Mouse (Mus musculus): ENCODE measurements around the gene Ect2l. TPM values are rescaled to one million over a fixed set of nuclear protein-coding genes. Genes with fewer than 3 reads are reported as not detected.

The Ect2l gene
- polyA plus RNA-seq, 1 experiment from 2014 or later, result 1.3 TPM

DNA sequence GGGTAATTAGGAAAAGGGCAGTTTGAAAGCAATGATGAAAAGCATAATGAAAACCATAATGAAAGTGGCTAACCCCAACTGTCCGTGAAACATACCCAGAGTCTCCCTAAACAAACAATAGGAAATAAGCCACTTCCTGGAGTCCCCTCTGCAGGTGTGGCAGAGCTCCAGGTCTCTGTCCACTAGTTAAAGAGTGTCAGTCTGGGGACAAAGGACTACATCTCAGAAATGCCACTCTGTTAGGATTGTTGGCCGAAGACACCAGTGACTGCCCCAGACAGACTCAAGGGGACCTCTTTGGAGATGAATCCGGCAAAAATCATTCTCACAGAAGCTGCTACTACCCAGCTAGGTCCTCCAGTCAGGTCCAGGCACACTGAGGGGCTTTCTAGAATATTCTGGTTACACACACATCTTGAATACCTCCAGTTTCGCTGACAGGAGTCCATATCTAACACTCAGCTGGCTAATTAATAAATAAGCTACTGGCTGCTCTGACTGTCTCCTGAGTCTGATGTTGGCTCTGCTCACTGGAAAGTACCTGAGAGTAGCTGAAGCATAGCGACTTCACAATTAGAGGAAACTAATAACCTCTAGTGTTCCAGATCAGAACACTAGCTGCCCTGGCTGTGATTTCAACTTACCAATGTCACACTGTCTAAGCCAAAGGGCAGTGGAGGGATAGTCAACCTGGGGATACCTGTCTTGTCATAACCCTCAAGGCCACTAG is 12.2 kb downstream of the Ect2l start:
- Histone ChIP-seq H3K4me3 (ENCODE audit: low read depth, low read length) (no peak overlapping the region), H3K4me2 (ENCODE audit: low read depth, severe bottlenecking) (no peak overlapping the region), H3K9ac (ENCODE audit: low read length) (no peak overlapping the region), H3K4me1 (ENCODE audit: control insufficient read depth, insufficient read depth, low read length) (no peaks in the 10 kb centered on the region), H3K27ac (replicated peaks; ENCODE audit: low read depth, low read length) (no peak overlapping the region), H3K27me3 (ENCODE audit: control insufficient read depth, insufficient read depth, low read length) (no peaks in the 10 kb centered on the region), H3K9me3 (ENCODE audit: control insufficient read depth, low read length) (no peaks in the 10 kb centered on the region), H3K36me3 (ENCODE audit: control insufficient read depth, insufficient read depth, low read length) (no peaks in the 10 kb centered on the region)
- no peak for ATAC-seq (ENCODE audit: insufficient number of reproducible peaks, low FRiP score, low TSS enrichment, low read depth)
- no peak for DNase-seq (ENCODE audit: low spot score)
- 86% methylated on average over 5 of the region's 5 CpGs for WGBS

GRCm38 (mm10) chr10:18197206-18197979 is 13.3 kb downstream of the Ect2l start:
- H3K9me3 ChIP-seq (ENCODE audit: control insufficient read depth, low read length), result no peaks in the 10 kb centered on the region
- H3K27me3 ChIP-seq (ENCODE audit: control insufficient read depth, insufficient read depth, low read length), result no peaks in the 10 kb centered on the region
- WGBS, result 64% methylated on average over 14 of the region's 14 CpGs
- H3K36me3 ChIP-seq (ENCODE audit: control insufficient read depth, insufficient read depth, low read length), result no peaks in the 10 kb centered on the region
- DNase-seq (ENCODE audit: low spot score), result peak; percentile 84
- no peak overlapping the region for H3K4me3 ChIP-seq (ENCODE audit: low read depth, low read length)
- no peaks in the 10 kb centered on the region for H3K4me1 ChIP-seq (ENCODE audit: control insufficient read depth, insufficient read depth, low read length)
- no peak overlapping the region; the same call in 1 of the 2 replicates for H3K4me2 ChIP-seq (ENCODE audit: low read depth, severe bottlenecking)
- H3K9ac ChIP-seq (ENCODE audit: low read length), result no peak overlapping the region
- H3K27ac ChIP-seq (replicated peaks; ENCODE audit: low read depth, low read length), result no peak overlapping the region
- ATAC-seq (ENCODE audit: insufficient number of reproducible peaks, low FRiP score, low TSS enrichment, low read depth), result peak; percentile 62; the same call in 1 of the 2 replicates

- Histone ChIP-seq H3K9me3 (ENCODE audit: control insufficient read depth, low read length) (no peaks in the 10 kb centered on the region), H3K36me3 (ENCODE audit: control insufficient read depth, insufficient read depth, low read length) (no peaks in the 10 kb centered on the region), H3K4me1 (ENCODE audit: control insufficient read depth, insufficient read depth, low read length) (no peaks in the 10 kb centered on the region), H3K9ac (ENCODE audit: low read length) (no peak overlapping the region), H3K4me2 (ENCODE audit: low read depth, severe bottlenecking) (no peak overlapping the region), H3K4me3 (ENCODE audit: low read depth, low read length) (no peak overlapping the region), H3K27ac (replicated peaks; ENCODE audit: low read depth, low read length) (no peak overlapping the region; the same call in 1 of the 2 replicates), H3K27me3 (ENCODE audit: control insufficient read depth, insufficient read depth, low read length) (no peaks in the 10 kb centered on the region)
- WGBS, result 46% methylated on average over 14 of the region's 14 CpGs
- DNase-seq (ENCODE audit: low spot score) (peak; percentile 49), ATAC-seq (ENCODE audit: insufficient number of reproducible peaks, low FRiP score, low TSS enrichment, low read depth) (no peak)
Measured at GRCm38 (mm10) chr10:18194737-18195141, 16.0 kb downstream of the Ect2l start.

GRCm38 (mm10) chr10:18194156-18194555 is 16.5 kb downstream of the Ect2l start:
- H3K27ac ChIP-seq (replicated peaks; ENCODE audit: low read depth, low read length), result no peak overlapping the region
- no peak for DNase-seq (ENCODE audit: low spot score)
- H3K4me1 ChIP-seq (ENCODE audit: control insufficient read depth, insufficient read depth, low read length), result no peaks in the 10 kb centered on the region
- ATAC-seq (ENCODE audit: insufficient number of reproducible peaks, low FRiP score, low TSS enrichment, low read depth), result no peak
- WGBS, result 77% methylated on average over 11 of the region's 11 CpGs
- H3K9me3 ChIP-seq (ENCODE audit: control insufficient read depth, low read length), result no peaks in the 10 kb centered on the region
- H3K4me3 ChIP-seq (ENCODE audit: low read depth, low read length), result no peak overlapping the region
- H3K9ac ChIP-seq (ENCODE audit: low read length), result no peak overlapping the region
- H3K4me2 ChIP-seq (ENCODE audit: low read depth, severe bottlenecking), result no peak overlapping the region
- H3K27me3 ChIP-seq (ENCODE audit: control insufficient read depth, insufficient read depth, low read length), result no peaks in the 10 kb centered on the region
- H3K36me3 ChIP-seq (ENCODE audit: control insufficient read depth, insufficient read depth, low read length), result no peaks in the 10 kb centered on the region

DNA sequence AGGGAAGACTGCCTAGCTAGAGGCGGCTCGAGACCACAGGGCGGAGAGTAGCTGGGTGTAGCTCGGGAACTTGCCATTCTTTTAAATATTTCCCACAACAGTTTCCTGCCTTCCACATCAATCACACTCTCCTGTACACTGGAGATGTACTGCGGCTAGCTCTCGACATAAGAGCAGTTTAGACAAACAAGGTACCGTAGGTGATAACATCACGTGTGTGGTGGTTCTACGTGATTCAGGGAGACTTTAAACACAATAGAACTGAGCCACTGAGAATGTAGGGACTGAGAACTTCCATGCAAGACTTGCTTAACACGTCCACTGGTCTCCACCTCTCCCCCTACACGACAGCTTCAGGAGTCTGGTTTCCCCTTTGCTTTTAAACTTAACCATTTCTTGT is 17.5 kb downstream of the Ect2l start:
- Histone ChIP-seq H3K27ac (replicated peaks; ENCODE audit: low read depth, low read length) (no peak overlapping the region), H3K4me3 (ENCODE audit: low read depth, low read length) (no peak overlapping the region), H3K9me3 (ENCODE audit: control insufficient read depth, low read length) (no peaks in the 10 kb centered on the region), H3K27me3 (ENCODE audit: control insufficient read depth, insufficient read depth, low read length) (no peaks in the 10 kb centered on the region), H3K4me1 (ENCODE audit: control insufficient read depth, insufficient read depth, low read length) (no peaks in the 10 kb centered on the region), H3K36me3 (ENCODE audit: control insufficient read depth, insufficient read depth, low read length) (no peaks in the 10 kb centered on the region), H3K4me2 (ENCODE audit: low read depth, severe bottlenecking) (no peak overlapping the region), H3K9ac (ENCODE audit: low read length) (no peak overlapping the region)
- no peak for DNase-seq (ENCODE audit: low spot score)
- 77% methylated on average over 11 of the region's 11 CpGs for WGBS
- ATAC-seq (ENCODE audit: insufficient number of reproducible peaks, low FRiP score, low TSS enrichment, low read depth), result no peak

DNA sequence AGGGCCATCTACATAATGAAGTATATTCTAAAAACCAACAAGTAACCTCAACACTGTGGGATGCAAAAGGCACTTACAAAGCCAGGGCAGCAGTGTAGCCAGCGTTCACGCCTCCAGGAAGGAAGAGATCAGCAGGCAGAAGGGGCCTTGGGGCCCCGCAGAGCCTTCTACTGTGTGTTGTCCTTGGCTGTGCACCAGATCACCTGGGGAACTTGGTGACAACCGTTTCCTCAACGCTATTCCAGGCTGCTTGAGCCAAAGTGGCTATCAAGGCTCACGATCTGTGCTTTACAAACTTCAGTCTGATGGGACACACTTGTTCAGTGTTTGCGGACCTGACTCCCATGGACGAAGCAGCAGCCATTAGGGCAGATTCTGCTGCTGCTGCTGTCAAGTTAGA is 19.0 kb downstream of the Ect2l start:
- DNase-seq (ENCODE audit: low spot score), result no peak
- H3K4me2 ChIP-seq (ENCODE audit: low read depth, severe bottlenecking), result no peak overlapping the region
- 72% methylated on average over 8 of the region's 8 CpGs for WGBS
- no peak overlapping the region for H3K9ac ChIP-seq (ENCODE audit: low read length)
- H3K27me3 ChIP-seq (ENCODE audit: control insufficient read depth, insufficient read depth, low read length), result no peaks in the 10 kb centered on the region
- H3K9me3 ChIP-seq (ENCODE audit: control insufficient read depth, low read length), result no peaks in the 10 kb centered on the region
- no peak for ATAC-seq (ENCODE audit: insufficient number of reproducible peaks, low FRiP score, low TSS enrichment, low read depth)
- no peak overlapping the region for H3K27ac ChIP-seq (replicated peaks; ENCODE audit: low read depth, low read length)
- H3K4me1 ChIP-seq (ENCODE audit: control insufficient read depth, insufficient read depth, low read length), result no peaks in the 10 kb centered on the region
- H3K36me3 ChIP-seq (ENCODE audit: control insufficient read depth, insufficient read depth, low read length), result no peaks in the 10 kb centered on the region
- no peak overlapping the region for H3K4me3 ChIP-seq (ENCODE audit: low read depth, low read length)

- Histone ChIP-seq H3K4me3 (ENCODE audit: low read depth, low read length) (no peak overlapping the region), H3K9ac (ENCODE audit: low read length) (no peak overlapping the region), H3K27me3 (ENCODE audit: control insufficient read depth, insufficient read depth, low read length) (no peaks in the 10 kb centered on the region), H3K4me2 (ENCODE audit: low read depth, severe bottlenecking) (no peak overlapping the region), H3K27ac (replicated peaks; ENCODE audit: low read depth, low read length) (no peak overlapping the region), H3K4me1 (ENCODE audit: control insufficient read depth, insufficient read depth, low read length) (no peaks in the 10 kb centered on the region), H3K9me3 (ENCODE audit: control insufficient read depth, low read length) (no peaks in the 10 kb centered on the region), H3K36me3 (ENCODE audit: control insufficient read depth, insufficient read depth, low read length) (no peaks in the 10 kb centered on the region)
- ATAC-seq (ENCODE audit: insufficient number of reproducible peaks, low FRiP score, low TSS enrichment, low read depth) (no peak), DNase-seq (ENCODE audit: low spot score) (no peak)
- WGBS, result 86% methylated on average over 4 of the region's 4 CpGs
Measured at GRCm38 (mm10) chr10:18189498-18189897, 21.2 kb downstream of the Ect2l start.

- no peak overlapping the region for H3K9ac ChIP-seq (ENCODE audit: low read length)
- ATAC-seq (ENCODE audit: insufficient number of reproducible peaks, low FRiP score, low TSS enrichment, low read depth) (no peak), DNase-seq (ENCODE audit: low spot score) (no peak)
- no peak overlapping the region for H3K4me3 ChIP-seq (ENCODE audit: low read depth, low read length)
- 79% methylated on average over 6 of the region's 6 CpGs for WGBS
- H3K4me2 ChIP-seq (ENCODE audit: low read depth, severe bottlenecking), result no peak overlapping the region
- no peaks in the 10 kb centered on the region for H3K27me3 ChIP-seq (ENCODE audit: control insufficient read depth, insufficient read depth, low read length)
- no peaks in the 10 kb centered on the region for H3K4me1 ChIP-seq (ENCODE audit: control insufficient read depth, insufficient read depth, low read length)
- H3K36me3 ChIP-seq (ENCODE audit: control insufficient read depth, insufficient read depth, low read length), result no peaks in the 10 kb centered on the region
- no peak overlapping the region for H3K27ac ChIP-seq (replicated peaks; ENCODE audit: low read depth, low read length)
- H3K9me3 ChIP-seq (ENCODE audit: control insufficient read depth, low read length), result no peaks in the 10 kb centered on the region
Measured at GRCm38 (mm10) chr10:18188564-18188963, 22.1 kb downstream of the Ect2l start.
